Mouse (Mus musculus): ENCODE data around the gene Wdr24.

Wdr24 gene

GRCm38 (mm10) chr17:25823452-25823851 is at the start of gene Wdr24:
Wdr24 (plus strand) TSS chr17:25823627.
- DNase-seq (ENCODE audit: low read depth, low spot score), result peak; percentile 94

DNA sequence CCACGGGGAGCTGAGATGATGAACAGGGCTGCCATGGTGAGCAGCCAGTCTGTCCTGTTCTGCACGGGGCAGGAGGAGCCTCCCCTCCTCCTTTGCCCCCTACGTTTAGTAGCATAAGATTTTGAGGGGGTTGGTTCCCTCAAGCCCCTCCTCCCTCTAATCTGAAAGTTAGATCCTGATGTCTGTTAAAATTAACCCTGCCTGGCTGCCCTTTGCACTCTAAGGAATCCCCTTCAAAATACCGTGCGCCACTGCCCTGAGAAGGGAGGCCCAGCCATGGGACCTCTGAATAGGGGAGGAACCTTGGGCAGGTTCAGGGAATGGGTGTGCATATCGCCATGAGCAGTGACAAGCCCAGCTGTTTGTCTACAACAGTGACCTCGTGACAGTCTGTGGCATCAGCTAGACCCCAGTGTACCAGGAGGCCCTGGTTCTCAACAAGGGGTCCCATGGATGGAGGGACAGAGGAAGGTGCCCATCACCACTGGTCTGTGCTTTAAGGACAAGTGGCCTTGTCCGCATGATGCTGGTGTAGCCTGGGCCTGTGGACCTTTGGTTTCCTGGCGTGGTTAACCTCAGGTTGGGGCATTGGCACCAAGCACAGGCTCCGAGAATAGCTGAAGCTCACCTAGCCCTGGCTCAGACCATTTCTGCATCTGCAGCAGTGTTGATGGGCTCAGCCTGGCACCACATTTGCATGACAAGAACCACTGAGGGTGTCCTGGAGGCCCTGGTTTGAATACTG is 47.9 kb upstream of the Wdr24 start:
- no peak for DNase-seq (ENCODE audit: low read depth, low spot score)

GRCm38 (mm10) chr17:25777948-25778347 is 45.5 kb upstream of the Wdr24 start:
- DNase-seq (ENCODE audit: low read depth, low spot score), result no peak

DNA sequence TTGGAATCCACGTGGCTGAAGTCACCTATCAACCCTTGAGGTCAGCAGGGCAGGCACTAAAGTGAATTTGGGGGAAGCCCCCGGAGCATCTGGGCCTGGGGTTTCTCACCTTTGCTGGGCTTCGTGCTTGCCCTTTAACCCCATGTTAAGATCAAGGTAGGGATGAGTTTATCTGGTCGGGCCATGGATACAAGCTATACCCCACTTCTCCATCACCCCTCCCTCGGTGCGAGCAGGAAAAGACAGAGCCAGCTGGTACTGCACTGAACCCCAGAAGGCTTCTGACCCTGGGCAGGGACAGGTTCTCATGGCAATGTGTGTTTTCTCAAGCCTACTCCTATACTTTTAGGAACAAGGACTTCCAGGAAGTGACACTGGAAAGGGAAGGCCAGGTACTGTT is 42.1 kb upstream of the Wdr24 start:
- no peak for DNase-seq (ENCODE audit: low read depth, low spot score)

GRCm38 (mm10) chr17:25783086-25783485 is 40.3 kb upstream of the Wdr24 start:
- DNase-seq (ENCODE audit: low read depth, low spot score), result no peak

GRCm38 (mm10) chr17:25783861-25784574 is 39.4 kb upstream of the Wdr24 start:
- no peak for DNase-seq (ENCODE audit: low read depth, low spot score)

DNA sequence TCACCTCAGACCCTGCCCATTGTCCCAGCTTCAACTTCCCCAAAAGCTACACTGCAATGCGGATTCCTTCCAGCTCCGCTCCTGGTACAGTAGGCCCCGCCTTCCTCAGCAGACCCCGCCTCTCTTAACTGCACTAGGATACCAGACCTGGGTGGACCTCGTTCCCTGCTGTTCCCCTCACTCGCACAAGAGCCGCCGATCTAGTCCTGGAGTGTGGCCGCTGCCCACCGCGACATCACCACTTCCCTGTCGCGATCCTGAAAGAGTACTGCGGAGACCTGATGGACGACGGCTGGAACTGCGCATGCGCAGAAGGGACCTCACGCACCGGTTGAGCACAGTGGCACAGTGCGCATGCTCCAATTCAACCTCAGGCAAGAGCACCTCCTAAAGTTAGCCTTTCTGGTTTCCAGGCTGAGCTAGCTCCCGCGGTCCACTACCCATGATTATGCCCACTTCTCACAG is 38.1 kb upstream of the Wdr24 start, which contains the start of gene Haghl:
Gene Haghl, minus strand, starts transcription at position 393 of the 465 bp plus-strand sequence.
- peak; percentile 98 for DNase-seq (ENCODE audit: low read depth, low spot score)

- no peak for DNase-seq (ENCODE audit: low read depth, low spot score)
These were observed 37.1 kb upstream of the Wdr24 start, which contains the start of gene Ccdc78 for GRCm38 (mm10) chr17:25786280-25786679. Ccdc78 (plus strand) TSS chr17:25786580.

DNA sequence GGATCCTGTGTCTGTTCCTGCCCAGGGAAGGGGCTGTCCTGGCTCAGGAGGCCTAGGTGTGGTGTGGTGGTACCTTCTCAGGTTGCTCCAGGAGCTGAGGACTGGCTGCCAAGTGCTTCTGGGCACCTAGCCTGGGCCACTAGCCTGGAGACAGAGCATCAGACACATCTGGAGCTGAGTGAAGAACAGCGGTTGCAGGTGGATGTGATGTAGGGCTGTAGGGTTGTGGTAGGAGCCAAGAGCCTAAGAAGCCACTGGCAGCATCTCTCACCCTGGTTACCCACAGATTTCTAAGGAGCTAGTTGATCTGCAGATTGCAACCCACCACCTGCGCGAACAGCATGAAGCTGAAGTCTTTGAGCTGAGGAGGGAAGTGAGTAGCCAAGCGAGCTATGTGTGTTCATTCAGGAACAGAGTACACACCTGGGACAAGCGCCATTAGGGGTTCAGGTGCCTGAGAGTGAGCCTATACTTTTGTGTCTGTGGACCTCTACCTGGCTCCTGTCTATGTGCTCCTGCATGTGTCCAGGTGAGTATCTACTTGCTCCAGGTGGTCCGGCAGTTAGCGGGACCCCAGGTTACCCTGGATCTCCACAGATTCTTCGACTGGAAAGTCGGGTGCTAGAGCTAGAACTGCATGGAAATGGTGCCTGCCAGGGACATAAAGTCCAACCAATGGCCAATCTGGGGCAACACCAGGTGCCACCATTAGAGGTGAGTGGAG is 36.5 kb upstream of the Wdr24 start:
- no peak for DNase-seq (ENCODE audit: low read depth, low spot score)

GRCm38 (mm10) chr17:25791320-25791842 is 32.0 kb upstream of the Wdr24 start:
- no peak for DNase-seq (ENCODE audit: low read depth, low spot score)

GRCm38 (mm10) chr17:25791843-25792527 is 31.4 kb upstream of the Wdr24 start:
- DNase-seq (ENCODE audit: low read depth, low spot score), result peak; percentile 94

- DNase-seq (ENCODE audit: low read depth, low spot score), result peak; percentile 88
These were observed 30.8 kb upstream of the Wdr24 start, which contains the start of gene Fam173a for GRCm38 (mm10) chr17:25792615-25793014. Fam173a (minus strand) TSS chr17:25792901.

DNA sequence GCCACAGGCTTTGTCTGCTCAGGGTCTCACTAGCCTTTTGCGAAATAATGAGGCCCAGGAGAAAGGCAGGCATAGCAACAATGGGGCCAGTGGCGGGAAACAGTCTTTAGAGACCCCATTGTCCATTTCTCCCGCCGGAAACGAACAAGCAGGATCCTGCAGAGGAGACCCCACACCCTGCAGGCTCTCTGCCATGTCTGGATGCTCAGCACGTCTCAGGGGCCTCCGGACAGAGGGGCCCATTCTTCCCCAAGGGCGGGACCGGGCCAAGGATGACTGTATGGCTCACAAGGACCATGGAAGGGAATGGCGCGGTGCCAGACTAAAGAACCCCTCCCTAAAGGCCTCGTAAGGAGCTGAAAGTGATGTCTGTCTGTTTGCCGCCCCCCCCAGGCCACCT is 29.2 kb upstream of the Wdr24 start:
- DNase-seq (ENCODE audit: low read depth, low spot score), result no peak

DNA sequence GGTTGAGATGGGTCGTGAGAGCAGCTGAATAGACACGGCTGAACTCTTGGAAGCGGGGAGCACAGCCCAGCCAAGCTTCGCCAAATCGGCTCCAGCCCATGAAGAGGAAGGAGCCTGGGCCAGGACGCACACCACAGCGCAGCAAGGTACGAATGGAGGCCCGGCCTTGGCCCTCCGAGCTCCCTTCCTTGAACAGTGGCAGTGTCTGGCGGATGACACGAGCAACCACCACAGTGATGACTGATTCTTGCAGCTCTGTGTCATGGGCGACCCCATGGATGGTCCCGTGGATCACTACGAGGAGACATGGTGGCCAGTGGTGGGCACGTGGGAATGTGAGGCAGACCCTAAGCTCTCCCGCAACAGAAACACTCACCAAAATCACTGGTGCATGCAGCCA is 28.4 kb upstream of the Wdr24 start:
- DNase-seq (ENCODE audit: low read depth, low spot score), result no peak

GRCm38 (mm10) chr17:25795609-25796092 is 27.8 kb upstream of the Wdr24 start, which contains the start of gene AC134908.4:
AC134908.4 (minus strand) TSS chr17:25795659.
- no peak for DNase-seq (ENCODE audit: low read depth, low spot score)

DNA sequence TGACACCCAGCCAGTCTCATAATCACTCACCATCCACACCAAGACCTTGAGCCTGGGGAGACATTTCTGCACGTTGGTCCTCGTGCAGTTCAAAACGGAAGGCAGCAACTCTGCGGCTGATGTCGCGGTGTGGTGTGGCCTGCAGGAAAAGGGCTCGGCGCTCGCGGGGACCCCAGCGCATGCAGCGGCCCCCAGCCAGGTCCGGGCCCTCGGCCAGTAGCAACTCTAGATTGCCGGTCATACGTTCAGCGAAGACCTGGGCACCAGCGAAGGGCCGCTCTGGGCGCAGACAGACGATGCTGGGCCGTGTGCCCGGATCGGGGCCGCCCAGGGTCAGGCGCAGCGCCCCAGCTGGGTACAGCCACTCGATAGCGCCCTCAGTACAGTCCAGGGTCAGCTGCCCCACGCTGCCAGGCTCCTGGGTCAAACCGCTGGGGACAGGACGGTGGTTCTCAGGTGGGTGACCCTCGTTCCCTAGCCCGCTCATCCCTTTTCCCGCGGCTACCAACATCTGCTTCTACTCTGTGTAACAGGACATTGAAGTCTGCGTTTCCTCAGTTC is 27.1 kb upstream of the Wdr24 start:
- peak; percentile 39 for DNase-seq (ENCODE audit: low read depth, low spot score)

GRCm38 (mm10) chr17:25796951-25797369 is 26.5 kb upstream of the Wdr24 start, which contains the start of gene Metrn:
Metrn (minus strand) TSS chr17:25797136.
- DNase-seq (ENCODE audit: low read depth, low spot score), result peak; percentile 90

DNA sequence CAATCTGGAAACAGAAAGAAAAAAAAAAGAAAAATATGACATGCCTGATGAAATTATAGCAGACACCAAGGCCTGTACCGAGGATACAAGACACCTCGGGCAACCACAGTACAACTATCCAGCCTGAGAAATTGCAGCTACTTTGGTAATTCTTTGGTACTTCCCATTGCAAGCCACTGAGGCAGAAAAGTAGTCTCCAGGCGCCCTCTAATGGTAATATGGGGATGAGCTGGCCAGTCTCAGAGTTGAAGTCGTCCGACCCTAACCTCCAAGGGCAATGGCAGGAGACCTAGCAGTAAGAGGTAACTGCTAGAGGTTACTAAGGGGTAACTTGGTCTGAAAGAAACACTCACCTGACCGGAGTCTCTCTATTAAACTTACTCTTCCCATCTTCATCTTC is 22.4 kb upstream of the Wdr24 start:
- DNase-seq (ENCODE audit: low read depth, low spot score), result peak; percentile 83

- DNase-seq (ENCODE audit: low read depth, low spot score), result no peak
These were observed 20.5 kb upstream of the Wdr24 start for GRCm38 (mm10) chr17:25802825-25803517.

DNA sequence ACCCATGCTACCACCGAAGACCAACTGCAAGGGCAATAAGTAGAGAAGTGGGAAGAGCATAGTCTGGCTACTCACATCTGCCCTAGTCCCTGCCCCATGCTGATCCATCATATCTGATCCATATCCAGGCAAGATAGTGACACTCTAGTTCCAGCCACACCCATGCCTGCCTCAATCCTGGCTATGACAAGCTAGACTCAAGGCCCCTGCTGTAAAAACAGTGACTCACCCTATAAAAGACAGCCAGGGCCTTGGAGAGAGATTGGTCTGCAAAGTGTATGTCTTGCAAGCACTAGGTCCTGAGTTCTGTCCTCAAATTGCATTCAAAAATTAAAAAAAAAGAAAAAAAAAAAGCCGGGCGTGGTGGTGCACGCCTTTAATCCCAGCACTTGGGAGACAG is 16.9 kb upstream of the Wdr24 start:
- DNase-seq (ENCODE audit: low read depth, low spot score), result no peak

Data from A20 (cell line).